Mouse (Mus musculus): ENCODE results near the gene Flrt1.

DNA sequence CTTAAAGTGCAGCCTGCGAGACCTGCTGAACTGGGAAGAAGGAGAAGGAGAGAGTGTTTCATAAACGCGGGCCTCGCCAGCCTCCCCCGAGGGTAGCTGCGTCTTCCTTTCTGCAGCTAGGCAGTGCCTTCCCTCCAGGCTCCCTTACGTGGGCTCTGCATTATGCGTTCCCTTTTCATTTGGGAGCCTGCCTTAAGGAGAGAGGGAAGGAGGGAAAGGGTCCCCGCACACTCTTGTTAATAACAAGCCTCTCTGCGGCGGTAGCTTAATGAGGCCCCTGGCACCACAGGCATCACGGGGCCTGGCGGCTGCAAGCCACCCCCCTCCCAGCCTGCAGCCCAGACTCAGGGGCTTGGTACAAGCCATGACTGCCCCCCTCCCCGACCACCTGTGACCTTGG, 8.0 kb upstream of the Flrt1 start:
- no peak for TF ChIP-seq CTCF (IDR thresholded peaks at IDR 0.05; ENCODE audit: borderline replicate concordance, control insufficient read depth, extremely low read depth, insufficient read depth, low read length, poor library complexity)
- no peak for TF ChIP-seq POLR2A (IDR thresholded peaks at IDR 0.05; ENCODE audit: control insufficient read depth, extremely low read depth, insufficient read depth, low read length, poor library complexity)
